Mouse (Mus musculus) cerebellum, postnatal 25 days (tissue): ENCODE data around the gene Prlh.

Experiments
- DNase-seq, 2 experiments: peaks; one replicate each; pipeline ENCODE4 v3.0.0; 2021; ENCODE audit warnings: mixed read lengths in 2 of 2

Prlh gene

DNA sequence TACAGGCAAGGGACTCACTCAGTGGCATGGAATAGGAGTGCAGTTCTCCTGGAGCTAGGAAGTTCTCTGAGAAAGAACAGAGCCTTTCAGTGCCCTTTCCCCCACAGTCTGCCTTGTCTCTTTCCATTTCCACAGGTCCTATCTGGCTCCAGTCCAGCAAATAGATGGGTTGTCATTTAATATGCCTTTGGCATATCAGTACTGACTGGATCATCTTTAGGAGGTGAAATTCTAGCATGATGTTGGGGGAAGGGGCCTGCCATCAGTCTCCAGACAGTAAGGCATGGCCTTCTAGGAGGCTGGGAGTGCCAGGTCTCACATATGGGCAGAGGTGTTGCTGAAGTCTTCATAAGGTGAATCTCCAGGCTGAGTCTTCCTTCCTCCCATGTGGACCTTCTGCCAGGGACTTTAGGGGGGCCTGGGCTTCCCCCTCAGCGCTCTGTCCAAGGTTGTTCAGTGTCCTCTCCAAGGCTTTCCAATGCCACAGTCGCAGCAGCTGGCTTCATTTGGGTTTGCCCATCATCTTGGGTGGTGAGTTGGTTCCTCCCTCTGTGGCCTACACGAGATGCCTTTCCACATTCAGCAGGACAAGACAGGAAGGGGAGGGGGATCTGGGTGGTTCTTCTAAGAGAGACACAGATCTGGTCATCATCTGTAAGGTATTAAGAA lies 49.1 kb downstream of the Prlh start:
- DNase-seq = no peak

DNA sequence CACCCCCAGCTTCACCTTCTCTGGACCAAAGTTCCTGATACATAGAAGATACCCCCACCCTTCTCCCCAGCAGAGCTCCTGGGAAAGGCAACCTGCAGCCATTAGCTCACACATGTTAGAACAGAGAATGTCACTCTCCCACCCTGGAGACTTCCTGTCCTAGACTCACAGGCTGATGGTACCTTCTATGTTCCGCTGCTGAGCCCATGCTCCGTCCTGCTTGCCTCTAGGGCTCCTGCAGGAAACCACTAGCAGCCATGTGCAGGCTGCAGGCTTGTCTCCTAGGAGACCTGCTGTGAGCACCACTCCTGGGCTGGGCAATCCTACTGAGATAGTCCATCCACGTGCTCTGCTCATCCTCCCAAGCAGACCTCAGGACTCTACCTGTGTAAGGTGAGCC lies 49.7 kb downstream of the Prlh start:
- DNase-seq = no peak
